Mouse (Mus musculus): ENCODE data around the gene Olfr767.

DNA sequence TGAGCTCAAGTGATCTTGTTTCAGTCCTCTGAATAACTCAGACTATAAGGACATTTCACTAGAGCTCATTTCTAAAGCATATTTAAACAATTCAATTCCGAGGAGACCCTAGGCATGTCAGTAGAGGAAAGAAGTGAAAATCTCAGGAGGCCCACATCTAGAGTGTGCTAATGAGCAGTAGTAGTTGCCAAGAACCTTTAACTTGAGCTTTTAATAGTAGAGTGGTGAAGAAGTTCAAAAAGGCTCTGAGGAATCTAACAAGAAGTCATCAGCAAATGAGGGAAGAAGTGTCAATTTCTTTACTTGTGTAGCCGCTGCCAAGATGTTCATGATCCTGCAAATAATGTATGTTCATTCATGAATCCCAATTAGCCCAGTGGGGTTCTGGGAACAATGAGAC lies 13.8 kb downstream of the Olfr767 start, which contains the start of gene Olfr766-ps1:
- no peak for TF ChIP-seq CTCF (conservative IDR thresholded peaks at IDR 0.05; ENCODE audit: insufficient read depth, insufficient read length, low read depth, low read length)
- TF ChIP-seq POLR2A (IDR thresholded peaks at IDR 0.05; ENCODE audit: low read depth, low read length) = no peak

Data from kidney, adult 2 months (tissue).